Mouse (Mus musculus) ovary, adult 2 months (tissue): ENCODE measurements around the gene Inha. TPM values are rescaled to one million over a fixed set of nuclear protein-coding genes. Genes with fewer than 3 reads are reported as not detected.

Source experiments
- polyA plus RNA-seq: library from polyadenylated mRNA; depleted of rRNA; stranded (reverse); fragments of >200 nt; gene quantifications from 2 replicates; pipeline ENCODE4 v1.2.3, GENCODE M21; 2012; rRNA removed

Gene Inha
- 6,588 and 7,990 TPM in 2 replicates for polyA plus RNA-seq

GRCm38 (mm10) chr1:75507006-75507405 is at the start of gene Inha:
Inha (plus strand) TSS chr1:75507077.

GRCm38 (mm10) chr1:75478916-75479634 is 27.8 kb upstream of the Inha start, which contains the start of the genes Chpf and Tmem198:
Chpf (minus strand) TSS chr1:75479307.
Tmem198 (plus strand) TSS chr1:75479532.

GRCm38 (mm10) chr1:75505956-75506831 is 683 bp upstream of the Inha start, which contains the start of gene Obsl1:
Obsl1 (minus strand) TSS chr1:75506452.

DNA sequence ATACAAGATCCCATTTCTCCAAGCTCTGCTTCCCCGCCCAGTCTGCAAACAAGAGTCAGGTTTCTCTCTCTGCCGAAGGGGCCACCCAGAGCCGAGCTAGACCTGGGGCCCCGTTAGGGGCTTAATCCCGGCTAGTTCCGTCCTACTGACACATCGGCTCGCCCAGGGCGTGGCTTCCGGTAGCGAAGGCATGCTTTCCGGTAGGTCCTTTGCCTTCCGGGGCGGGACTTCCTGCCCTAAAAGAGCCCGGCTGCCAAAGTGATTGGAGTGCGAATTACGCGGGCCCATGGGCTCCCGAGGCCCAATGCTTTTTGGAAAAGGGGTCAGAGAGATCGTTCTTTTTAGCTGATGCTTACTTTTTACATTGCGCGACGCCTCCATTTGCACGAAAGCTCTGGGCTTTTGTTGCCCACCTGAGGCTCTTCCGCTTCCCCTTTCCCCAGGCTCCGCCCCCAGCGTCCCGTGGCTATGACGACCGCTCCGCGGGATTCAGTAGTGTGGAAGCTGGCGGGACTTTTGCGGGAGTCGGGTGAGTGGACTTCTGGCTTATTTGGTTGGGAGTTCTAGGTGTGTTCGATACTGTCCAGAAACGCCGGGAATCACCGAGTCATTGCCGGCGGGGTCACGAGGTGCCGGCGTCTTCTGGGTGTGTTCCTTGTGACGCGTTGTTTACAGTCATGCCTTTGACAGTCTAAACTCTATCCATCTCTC is 14.6 kb downstream of the Inha start, which contains the start of gene Stk11ip:
TSS of gene Stk11ip (plus strand) at position 209 of the 711 bp plus-strand sequence.

DNA sequence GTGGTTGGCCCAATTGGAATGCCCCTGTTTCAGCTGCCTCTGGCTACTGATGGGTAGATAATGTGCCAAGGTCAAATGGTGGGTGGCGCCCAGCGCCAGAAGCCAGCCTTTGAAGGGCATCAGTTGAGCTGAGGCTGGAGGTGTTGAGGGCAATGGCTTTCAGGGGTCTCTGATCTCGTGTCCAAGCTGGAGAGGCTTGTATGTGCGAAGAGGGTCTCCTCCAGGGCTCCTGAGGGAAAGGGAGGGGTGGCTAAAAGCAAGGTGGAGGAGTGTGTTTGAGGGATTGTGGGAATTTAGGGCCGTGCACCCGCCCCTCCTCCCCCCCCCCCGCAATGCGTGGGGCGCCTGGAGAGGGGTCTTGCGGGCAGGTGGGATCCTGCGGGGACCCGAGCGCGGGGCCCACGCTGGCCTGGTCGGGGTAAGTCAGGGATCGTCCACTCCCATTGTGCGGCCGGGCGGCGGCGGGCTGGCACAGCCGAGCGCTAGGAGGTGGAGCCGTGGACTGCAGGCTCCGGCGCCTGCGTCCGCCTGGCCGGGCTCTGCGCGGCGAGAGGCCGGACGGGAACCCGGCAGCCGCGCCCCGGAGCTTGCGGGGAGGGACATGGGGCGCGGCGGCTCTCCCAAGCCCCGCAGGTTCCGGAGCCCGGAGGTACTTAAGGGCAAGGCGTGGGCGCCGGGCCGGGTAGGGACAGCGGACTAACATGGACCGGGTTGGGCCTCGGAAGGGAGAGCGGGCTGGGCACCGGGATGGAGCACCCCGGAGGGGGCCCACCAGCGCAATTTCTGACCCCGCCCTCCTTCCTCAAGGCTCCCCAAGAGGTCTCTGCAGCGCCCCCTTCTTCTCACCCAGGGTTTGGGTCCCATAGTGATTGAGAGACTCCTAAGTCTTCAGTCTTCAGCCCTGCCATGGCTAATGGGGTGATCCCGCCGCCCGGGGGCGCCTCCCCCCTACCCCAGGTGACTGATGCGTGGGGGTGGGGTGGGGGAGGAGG is 39.4 kb downstream of the Inha start, which contains the start of gene Slc4a3:
TSS of gene Slc4a3 (plus strand) at position 302 of the 992 bp plus-strand sequence.

Other genes with a start within 250 kb of the Inha start
- gene Ptprn, start 242.6 kb upstream of the Inha start, polyA plus RNA-seq = 4.9 and 5.2 TPM in 2 replicates
- not detected in 2 replicates for gene Resp18, start 228.7 kb upstream of the Inha start, polyA plus RNA-seq
- gene Dnpep, start 189.1 kb upstream of the Inha start, polyA plus RNA-seq = 237 and 252 TPM in 2 replicates
- gene Des, start 146.7 kb upstream of the Inha start, polyA plus RNA-seq = 181 and 202 TPM in 2 replicates
- gene Speg, start 131.8 kb upstream of the Inha start, polyA plus RNA-seq = 97.8 and 125 TPM in 2 replicates
- gene Gmppa, start 71.1 kb upstream of the Inha start, polyA plus RNA-seq = 156 and 167 TPM in 2 replicates
- gene Asic4, start 56.6 kb upstream of the Inha start, polyA plus RNA-seq = 2.7 and 3.4 TPM in 2 replicates
- gene Chpf, start 27.8 kb upstream of the Inha start, polyA plus RNA-seq = 297 and 402 TPM in 2 replicates
- gene Tmem198, start 27.5 kb upstream of the Inha start, polyA plus RNA-seq = 8.4 and 10.4 TPM in 2 replicates
- 725 and 800 TPM in 2 replicates for gene Obsl1, start 625 bp upstream of the Inha start, polyA plus RNA-seq
- 79.7 and 93.7 TPM in 2 replicates for gene Stk11ip, start 14.5 kb downstream of the Inha start, polyA plus RNA-seq
- 111 and 121 TPM in 2 replicates for gene Slc4a3, start 39.2 kb downstream of the Inha start, polyA plus RNA-seq